Mouse (Mus musculus): ENCODE measurements around the gene Slc26a9. TPM values are rescaled to one million over a fixed set of nuclear protein-coding genes. Genes with fewer than 3 reads are reported as not detected.
"Not testable (repeated sequence)": the region's sequence is repeated elsewhere in the genome, so short reads cannot be mapped to it uniquely, and the experiment has no call there.

Slc26a9 gene
- polyA plus RNA-seq, 1 experiment from 2014 or later, result 0.08 TPM

DNA sequence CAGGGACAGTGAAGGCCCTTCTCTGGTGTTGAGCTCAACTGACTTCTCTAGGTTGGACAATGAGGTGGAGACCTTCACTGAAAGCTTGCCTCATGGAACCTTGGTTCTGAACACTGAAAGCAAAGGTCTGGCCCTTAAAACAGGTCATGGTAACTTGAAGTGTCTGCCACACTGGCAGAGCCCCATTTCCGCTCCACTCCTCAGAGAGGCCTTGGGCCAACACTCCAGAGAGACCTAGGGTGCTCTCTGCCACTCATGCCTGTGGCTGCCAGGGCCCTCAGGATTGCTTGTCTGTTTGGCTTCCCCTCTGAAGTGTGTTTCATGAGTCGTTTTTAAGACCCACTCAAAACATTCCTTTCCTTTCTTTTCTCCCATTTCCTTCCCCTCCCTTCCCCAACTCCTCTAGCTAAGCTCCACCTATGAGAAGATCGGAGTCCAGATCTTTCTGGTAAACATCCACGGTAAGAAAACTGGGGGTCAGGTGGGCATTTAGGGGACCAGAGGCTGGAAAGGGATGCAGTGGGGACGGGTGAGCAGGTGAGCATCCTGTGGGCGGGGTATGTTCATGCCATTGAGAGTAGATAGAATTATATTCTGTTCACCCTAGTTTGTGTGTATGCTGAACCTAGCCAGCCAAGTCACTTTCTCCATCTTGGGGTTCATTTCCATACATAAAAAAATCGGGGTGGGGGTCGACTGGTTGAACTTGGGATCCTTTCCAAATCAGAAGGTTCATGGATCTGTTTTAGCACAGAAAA is 20.9 kb downstream of the Slc26a9 start:
- DNase-seq (ENCODE audit: low spot score), result no peak

DNA sequence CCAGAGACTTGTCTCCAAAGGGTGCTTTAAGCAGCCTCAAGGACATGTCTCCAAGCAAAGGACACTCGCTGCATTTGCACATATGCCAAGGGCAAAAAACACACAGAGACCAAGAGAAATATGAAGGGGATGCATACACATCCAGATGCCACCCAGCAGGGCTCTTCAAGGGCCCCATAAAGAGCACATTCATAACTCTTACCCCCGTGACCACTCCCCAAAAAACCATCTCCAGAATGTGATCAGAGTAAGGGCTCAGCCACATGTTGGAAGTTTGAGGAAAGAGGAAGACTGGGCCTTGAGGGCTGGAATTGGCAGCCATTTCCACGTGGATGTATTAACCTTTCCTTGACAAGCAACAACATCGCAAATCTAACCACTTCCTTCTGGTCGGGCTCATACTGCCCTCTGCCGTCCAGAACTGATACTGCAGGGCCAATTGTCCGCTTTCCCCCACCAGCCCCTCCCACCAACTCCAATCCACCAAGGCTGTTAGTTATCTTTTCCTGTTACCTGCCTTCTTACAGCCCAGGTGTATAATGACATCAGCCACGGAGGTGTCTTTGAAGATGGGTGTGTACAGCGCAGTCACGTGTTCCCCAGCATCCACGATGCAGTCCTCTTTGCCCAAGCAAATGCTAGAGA is 21.7 kb downstream of the Slc26a9 start:
- peak; percentile 79 for DNase-seq (ENCODE audit: low spot score)

DNA sequence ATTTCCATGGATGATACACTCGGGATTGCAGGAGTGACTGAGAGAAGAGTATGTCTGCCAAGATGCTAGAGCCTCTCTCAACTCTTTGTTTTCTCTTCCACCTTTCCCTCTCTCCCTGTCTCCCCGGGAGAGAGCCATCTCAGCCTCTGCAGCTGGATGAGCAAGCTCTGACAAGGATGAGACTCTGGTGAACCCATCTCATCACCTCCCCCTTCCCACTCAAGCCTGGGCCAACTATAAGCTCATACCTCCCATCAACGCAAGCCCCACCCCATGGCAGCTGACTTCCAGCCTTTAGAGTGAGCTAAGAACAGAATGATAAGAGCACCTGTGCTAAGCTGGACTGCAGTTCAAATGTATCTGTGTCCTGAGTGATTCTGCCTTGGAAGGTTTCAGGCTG is 25.5 kb downstream of the Slc26a9 start:
- DNase-seq (ENCODE audit: low spot score), result no peak

DNA sequence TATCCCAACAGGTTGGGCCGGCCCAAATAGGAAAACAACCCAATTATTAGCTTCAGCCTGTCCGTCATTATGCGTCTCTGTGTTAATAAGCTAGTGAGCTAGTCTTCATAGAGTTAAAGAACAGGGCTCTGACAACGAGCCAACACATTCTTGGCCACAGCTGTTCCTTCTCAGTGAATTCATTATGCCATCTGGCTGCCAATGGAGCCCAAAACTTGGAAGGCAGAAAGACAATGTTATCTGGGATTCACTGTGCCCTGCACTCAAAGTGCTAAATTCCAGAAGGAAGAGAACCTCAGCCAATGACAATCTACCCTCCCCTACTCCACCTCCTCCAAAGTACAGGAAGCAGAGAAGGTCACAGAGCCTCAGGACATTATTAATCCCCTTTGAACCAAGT is 26.8 kb downstream of the Slc26a9 start:
- DNase-seq (ENCODE audit: low spot score), result no peak

DNA sequence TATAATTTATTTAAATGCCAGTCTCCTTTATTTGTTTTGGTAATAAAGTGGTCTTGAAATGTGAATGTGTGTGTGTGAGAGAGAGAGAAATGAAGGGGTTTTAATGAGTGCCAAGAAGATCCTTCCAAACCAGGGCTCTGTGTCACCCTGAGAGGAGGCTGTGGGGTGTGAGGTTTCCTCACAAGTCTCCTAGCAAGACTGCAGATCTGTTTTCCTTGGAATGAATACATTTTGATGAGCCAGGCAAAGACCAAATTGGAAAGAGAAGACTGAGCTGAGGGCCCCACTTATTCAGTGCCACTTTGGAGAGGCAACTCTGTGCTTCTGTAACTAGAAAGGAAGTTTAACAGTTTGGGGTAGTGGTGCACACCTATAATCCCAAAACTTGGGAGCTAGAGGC is 27.6 kb downstream of the Slc26a9 start:
- DNase-seq (ENCODE audit: low spot score), result no peak

DNA sequence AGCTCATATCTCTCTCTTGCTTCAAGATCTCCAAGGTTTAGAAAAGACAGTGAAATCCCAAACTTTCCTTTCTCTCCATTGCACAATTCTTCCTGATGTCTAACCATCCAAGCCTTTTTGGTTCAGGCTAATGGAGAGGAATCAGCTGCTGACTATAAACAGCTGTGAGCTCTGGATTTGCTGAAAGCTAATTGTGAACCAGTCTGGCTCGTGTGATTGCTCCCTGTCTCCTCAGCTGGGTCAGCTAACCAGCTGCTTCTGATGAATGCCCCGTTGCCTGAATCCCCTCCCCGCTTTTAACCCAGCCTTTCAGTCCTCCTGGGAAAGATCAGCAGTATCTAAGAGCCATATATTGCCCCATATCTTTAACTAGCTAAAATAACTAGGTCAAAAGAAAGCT is 50.8 kb downstream of the Slc26a9 start:
- DNase-seq (ENCODE audit: low spot score), result no peak

DNA sequence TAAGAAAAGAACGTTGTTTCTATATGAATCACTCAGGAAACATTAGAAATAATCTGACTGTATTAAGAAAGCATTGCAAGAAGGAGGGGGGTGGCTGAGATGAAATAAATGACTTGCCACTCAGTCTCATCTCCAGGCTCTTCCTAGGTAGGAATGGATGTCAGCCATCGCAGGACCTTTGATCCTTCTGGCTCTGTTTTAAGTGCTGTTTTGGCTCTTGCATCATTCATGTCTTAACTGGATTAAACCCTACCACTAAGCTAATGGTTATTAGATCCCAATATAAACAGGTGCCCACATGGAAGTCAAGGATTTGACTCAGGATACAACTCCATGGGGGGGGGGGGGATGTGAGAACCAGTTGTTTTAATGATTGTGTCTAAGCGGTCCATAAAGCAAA is 51.3 kb downstream of the Slc26a9 start:
- no peak for DNase-seq (ENCODE audit: low spot score)

DNA sequence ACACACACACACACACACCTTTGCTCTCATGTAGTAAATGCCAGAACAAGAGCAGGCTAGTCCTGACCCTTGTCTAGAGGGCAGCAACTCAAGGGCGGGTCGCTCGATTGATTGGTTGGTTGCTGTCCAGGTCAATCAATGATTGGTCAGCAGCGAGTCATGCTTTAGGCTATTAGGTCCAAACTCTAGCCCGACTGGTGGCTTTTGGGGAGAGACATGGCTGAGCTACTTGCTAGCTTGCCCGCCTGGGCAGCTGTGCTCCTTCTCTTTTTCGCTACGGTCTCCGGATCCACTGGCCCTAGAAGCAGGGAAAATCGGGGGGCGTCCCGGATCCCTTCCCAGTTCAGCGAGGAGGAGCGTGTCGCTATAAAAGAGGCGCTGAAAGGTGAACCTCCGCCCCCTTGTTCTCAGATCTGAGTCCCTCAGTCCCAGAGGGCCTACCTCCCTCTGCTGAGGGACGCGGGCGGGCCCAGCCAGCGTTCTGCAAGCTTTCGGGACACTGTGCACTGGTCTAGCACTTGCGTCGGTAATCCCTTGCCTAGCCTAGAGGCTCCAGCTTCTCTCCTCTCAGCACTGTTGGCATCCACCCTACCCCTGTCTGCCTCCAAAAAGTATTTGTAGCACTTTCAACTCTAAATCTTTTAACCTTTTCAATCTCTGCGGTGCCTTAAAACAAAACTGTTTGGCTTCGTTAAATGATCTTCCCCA is 53.5 kb downstream of the Slc26a9 start, which contains the start of gene Pm20d1:
TSS of gene Pm20d1 (plus strand) at position 180 of the 708 bp plus-strand sequence.
- no peak for DNase-seq (ENCODE audit: low spot score)

DNA sequence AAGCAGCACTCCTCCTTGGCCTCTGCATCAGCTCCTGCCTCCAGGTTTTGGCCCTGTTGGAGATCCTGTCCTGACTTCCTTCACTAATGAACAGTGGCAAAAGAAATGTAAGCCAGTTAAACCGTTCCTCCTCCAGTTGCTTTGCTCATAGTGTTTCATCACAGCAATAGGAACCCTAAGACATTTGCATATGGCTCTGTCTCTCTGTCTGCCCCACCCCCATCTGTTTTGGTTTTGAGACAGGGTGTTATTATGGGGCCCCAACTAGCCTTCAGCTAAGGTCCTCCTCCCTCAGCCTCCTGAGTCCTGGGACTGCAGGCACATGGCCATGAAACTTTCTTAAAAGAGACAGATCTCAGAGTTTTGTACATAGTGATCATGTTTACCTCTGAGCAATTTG is 56.2 kb downstream of the Slc26a9 start:
- DNase-seq (ENCODE audit: low spot score), result no peak

DNA sequence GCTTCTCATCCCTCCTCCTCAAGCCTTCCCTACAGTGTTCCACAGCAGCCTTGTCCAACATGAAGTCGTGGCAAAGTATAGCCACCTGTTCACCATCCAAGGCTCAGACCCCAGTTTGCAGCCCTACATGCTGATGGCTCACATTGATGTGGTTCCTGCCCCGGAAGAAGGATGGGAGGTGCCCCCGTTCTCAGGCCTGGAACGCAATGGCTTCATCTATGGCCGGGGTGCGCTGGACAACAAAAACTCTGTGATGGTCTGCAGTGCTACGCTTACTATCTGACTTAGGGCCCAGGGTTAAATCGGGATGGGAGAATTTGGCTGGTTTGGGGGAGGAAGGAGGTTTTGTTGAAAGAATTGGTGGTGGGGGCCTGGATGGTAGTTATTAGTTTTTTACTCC is 57.2 kb downstream of the Slc26a9 start:
- DNase-seq (ENCODE audit: low spot score), result no peak

DNA sequence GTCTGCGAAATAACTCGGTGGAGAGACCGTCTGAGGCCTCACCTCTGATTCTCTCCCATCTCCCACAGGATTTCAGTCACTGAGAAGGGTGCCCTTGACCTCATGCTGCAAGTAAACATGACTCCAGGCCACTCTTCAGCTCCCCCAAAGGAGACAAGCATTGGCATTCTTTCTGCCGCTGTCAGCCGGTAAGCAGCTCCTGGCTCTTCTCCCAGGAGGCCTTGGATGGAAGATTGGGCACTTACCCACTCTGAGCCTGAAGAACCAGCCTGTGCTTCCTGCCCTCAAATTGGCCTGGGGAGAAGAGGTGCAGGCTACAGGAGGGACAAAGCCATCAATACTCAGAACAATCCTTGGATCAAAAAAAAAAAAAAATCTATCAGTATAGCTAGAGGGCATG is 58.8 kb downstream of the Slc26a9 start:
- DNase-seq (ENCODE audit: low spot score), result no peak

DNA sequence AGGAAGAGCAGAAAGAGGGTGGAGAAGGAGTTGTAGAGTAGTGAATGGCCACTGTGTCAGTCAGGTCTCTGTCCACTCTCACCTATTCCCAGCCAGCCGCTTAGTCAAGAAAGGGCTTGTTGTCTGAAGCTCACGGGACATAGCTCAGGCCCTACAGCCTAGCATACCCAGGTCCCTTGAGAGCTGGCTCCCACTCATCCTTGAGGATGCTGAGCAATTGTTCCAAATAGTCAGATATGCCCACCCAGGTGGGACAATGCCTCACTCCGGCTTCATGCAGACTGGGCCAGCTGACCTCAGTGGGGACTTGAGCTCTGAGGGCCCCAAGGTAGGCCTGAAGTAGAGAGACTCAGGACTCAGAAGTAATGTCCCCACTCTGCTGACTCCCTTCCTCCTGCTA is 60.3 kb downstream of the Slc26a9 start:
- DNase-seq (ENCODE audit: low spot score), result no peak

DNA sequence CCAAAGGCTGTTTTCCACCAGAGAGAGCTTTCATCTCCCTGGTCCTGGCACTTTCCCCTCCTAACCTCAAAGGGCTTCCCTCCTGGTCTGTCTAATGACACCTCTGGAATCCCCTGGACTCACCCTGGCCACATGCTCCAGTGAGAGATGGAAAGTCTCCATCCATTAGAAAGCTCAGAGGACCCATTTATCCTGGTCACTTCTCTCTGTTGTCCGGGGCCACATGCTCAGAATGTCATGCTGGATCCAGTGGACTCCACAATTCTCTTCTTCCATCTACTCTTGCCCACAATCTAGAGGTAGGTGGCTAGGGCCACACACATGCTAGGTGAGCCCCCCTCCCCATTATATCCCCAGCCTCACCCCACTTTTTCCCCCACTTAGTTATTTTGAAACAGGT is 65.2 kb downstream of the Slc26a9 start:
- DNase-seq (ENCODE audit: low spot score), result no peak

DNA sequence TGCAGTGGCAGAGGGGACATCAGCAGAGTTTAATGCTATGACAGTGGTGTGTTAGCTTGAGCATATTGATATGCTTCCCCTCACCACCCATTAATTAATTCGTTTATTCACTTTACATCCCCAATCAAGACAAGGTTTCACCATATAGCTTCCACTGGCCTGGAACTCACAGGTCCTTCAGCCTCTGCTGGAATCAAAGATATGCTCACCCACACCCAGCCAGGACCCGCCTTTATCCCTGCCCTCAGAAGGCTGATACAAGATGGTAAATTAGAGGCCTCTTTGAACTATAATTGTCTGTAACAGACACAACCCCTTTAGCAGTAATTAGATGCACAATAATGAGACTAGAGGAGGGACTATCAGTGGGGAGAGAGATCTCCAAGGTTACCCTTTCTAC is 65.8 kb downstream of the Slc26a9 start:
- DNase-seq (ENCODE audit: low spot score), result no peak

DNA sequence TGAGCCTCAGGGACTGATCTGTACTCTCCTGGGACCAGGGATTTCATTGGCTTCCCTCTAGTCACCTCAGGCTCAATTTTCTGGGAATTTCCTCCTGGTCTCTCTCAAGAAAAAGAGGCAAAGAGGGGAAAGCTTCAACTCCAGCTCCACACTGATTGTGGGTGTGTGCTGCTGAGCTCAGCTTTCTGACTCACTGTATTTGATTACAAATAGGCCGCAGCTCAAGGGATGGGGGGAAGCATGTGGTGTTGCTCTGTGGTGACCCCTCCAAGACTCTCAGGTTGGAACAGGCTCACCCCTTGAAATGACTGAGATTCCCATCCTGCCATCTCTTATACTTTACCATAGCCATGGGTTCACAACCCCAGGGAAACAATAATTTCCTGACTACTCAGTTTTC is 67.6 kb downstream of the Slc26a9 start:
- DNase-seq (ENCODE audit: low spot score), result no peak

DNA sequence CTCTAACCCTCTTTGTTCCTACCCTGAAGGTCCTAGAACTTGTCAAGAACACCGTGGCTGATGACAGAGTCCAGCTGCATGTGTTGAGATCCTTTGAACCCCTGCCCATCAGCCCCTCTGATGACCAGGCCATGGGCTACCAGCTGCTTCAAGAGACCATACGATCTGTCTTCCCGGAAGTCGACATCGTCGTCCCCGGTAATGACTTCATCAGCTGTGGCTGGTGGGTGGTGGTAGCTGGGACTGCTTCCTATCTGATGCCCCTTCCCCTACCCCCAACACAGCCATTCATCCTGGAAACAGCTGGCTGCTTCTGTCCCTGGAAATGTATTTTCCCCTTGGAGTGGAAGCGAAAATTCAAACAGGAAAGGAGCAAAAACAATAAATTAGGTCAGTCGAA is 68.2 kb downstream of the Slc26a9 start:
- DNase-seq (ENCODE audit: low spot score), result no peak

DNA sequence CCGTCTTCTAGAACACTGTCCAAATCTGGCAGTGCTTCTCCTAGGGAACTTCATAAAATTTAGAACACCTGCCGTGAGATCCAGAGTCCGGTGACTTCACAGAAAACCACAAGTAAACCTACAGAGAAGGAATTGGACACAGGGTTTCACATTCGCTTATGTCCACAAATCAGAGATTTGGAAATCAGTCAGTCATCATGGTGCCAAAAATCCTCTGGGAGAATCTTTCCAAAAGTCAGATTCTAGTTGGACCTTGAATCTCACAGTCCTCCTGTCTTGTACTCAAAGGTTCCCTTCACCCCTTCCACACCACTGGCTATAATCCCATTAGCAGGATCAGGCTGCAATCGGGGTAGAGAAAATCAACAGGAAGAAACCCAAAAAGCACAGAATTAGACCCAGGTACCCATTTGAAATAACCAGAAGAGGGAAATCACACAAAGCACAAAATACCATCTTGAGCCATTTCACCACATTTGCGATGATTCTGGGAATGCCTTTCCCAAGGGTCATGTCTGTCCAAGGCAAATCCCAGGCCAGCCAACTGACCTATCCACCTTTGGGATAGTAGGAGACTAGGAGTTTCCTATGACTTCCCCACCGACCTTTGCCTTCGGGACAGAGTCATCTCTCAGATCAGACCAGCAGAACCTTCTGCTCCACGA is 68.9 kb downstream of the Slc26a9 start:
- no peak for DNase-seq (ENCODE audit: low spot score)

DNA sequence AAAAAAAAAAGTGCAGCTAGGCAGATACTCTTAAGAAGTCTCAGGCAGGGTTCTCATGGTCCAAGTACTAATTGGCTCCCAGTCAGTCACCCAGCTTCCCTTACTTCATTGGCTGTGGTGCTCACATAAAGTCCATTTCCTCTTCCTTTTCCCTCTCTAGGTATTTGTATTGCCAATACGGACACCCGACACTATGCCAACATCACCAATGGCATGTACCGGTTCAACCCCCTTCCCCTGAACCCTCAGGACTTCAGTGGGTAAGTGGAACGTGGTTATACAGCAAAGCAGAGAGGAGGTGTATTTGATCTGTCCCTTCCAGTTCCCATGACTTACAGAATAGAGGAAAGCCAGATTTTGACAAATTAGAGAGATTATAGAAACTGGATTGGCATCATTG is 69.9 kb downstream of the Slc26a9 start:
- no peak for DNase-seq (ENCODE audit: low spot score)

DNA sequence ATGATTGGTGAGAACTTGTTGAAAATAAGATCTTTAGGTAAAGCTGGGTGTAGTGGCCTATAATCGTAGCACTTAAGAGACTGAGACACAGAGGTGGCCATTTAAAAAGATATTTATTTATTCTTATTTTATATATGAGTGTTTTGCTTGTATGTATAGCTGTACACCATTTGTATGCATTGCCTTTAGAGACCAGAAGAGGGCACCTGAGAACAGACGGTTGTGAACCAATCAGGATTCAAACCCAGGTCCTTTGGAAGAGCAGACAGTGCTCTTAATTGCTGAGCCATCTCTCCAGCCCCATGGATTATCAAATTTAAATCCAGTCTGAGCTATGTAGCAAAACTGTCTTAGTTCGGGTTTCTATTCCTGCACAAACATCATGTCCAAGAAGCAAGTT is 70.4 kb downstream of the Slc26a9 start:
- DNase-seq (ENCODE audit: low spot score), result no peak

DNA sequence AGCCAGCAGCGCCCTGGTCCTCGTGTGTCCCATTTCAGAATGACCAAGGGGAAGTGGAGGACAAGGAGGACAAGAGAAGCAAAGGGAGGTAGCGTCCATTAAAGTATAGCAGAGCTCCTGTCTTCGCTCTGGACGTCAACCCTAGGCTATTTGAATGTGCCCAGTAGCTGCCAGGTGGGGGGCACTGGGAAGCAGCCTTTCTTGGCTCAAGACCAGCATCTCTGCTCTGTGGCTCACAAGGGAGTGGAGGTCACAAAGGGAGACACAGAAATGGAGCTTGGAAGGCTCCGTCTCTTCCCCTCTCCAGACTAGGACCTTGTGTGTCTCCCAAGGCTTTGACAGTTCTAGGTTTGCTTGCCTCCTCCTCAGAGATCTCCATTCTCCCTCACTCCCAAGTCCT is 73.1 kb downstream of the Slc26a9 start:
- DNase-seq (ENCODE audit: low spot score), result no peak

DNA sequence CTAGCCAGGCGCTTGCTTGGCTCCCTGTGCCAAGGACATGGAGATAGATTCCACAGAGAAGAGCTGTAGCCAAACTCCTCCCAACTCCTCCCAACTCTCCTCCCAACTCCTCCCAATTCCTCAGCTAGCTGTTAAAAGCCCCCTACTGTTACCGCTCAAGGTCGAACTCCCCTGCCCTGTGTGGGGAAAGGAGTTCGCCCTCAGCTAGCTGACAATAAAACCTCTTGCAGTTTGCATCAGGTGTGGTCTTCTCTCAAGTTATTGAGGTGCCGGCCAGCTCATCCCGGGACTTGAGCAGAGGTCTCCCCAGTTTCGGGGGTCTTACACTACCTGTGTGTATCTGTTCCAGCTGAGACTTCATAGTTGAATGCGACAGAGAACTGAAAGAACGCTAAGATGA is 76.5 kb downstream of the Slc26a9 start:
- DNase-seq (ENCODE audit: low spot score), result not testable (repeated sequence)

DNA sequence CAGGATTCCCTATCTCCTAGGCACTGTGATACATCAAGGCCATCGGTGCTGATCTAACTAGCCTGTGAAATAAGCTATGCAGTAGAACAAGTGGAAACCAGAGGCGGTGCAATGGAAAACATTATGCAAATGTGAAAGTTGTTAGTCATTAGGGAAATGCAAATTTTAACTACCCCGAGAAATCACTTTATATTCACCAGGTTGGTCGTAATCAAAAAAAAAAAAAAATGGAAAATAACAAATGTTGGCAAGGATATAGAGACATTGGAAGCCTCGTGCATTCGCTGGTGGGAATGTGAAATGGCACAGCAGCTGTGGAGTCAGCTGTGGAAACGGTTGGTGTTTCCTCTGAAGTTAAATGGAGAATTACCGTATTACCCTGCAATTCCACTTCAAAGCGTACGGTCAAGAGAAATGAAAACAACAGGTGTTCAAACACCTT is 77.1 kb downstream of the Slc26a9 start:
- DNase-seq (ENCODE audit: low spot score), result peak; percentile 30

Data from thymus, postnatal 0 days (tissue).